Comparison of ENCODE assay signal across 7 mouse cellular contexts in genomic region chr19:23274054-23274724, GRCm38 (mm10). TPM values are rescaled to one million over a fixed set of nuclear protein-coding genes. Genes with fewer than 3 reads are reported as not detected.
A peak's percentile ranks its signal among the peaks of the same experiment; 100 is the strongest.
DNase-seq lines count a peak whose midpoint lies in the region; ATAC-seq lines count a peak whose summit lies in the region.

No protein-coding gene starts in this region.

- H3K4me1 ChIP-seq in lung, embryonic 15.5 days = peaks cover 8% of the 10 kb centered on the region
- peaks cover 25% of the 10 kb centered on the region for H3K4me1 ChIP-seq in erythroblast, embryonic 14.5 days (ENCODE audit: control insufficient read depth)
- H3K4me1 ChIP-seq in limb, embryonic 13.5 days = peaks cover 16% of the 10 kb centered on the region

- peak overlapping the region; percentile 73 for H3K4me3 ChIP-seq in lung, embryonic 15.5 days
- peak overlapping the region; percentile 78 for H3K4me3 ChIP-seq in erythroblast, embryonic 14.5 days (replicated peaks)
- peak overlapping the region; percentile 89 for H3K4me3 ChIP-seq in limb, embryonic 13.5 days

- peak overlapping the region; percentile 65 for H3K27ac ChIP-seq in lung, embryonic 15.5 days
- peak overlapping the region; percentile 59; the same call in 1 of the 2 replicates for H3K27ac ChIP-seq in limb, embryonic 13.5 days

- DNase-seq in lung, postnatal 10 days = no peak
- peak; percentile 29 for DNase-seq in splenic B cell, adult 2 months (ENCODE audit: low read depth, low spot score)
- no peak for DNase-seq in urinary bladder, postnatal 14 days (ENCODE audit: low spot score)
- no peak for DNase-seq in layer of hippocampus, adult 8-10 months (ENCODE audit: low spot score in 2 of 2)

- peak; percentile 39; the same call in 1 of the 2 replicates for ATAC-seq in lung, embryonic 15.5 days (ENCODE audit: borderline replicate concordance, extremely low read depth, low FRiP score, low TSS enrichment)
- peak; percentile 25 for ATAC-seq in limb, embryonic 13.5 days (ENCODE audit: low FRiP score, low read depth)

- no peaks in the 10 kb centered on the region for H3K9me3 ChIP-seq in lung, embryonic 15.5 days
- no peaks in the 10 kb centered on the region for H3K9me3 ChIP-seq in erythroblast, embryonic 14.5 days (ENCODE audit: control insufficient read depth, low read length)
- no peaks in the 10 kb centered on the region for H3K9me3 ChIP-seq in limb, embryonic 13.5 days

- no peaks in the 10 kb centered on the region for H3K27me3 ChIP-seq in lung, embryonic 15.5 days
- no peaks in the 10 kb centered on the region for H3K27me3 ChIP-seq in erythroblast, embryonic 14.5 days (ENCODE audit: control insufficient read depth)
- H3K27me3 ChIP-seq in limb, embryonic 13.5 days = no peaks in the 10 kb centered on the region
- H3K27me3 ChIP-seq in splenic B cell, adult 2 months (ENCODE audit: control insufficient read depth, insufficient read depth, low read length, poor library complexity, severe bottlenecking) = no peaks in the 10 kb centered on the region

- 50% methylated on average over 4 of the region's 4 CpGs for WGBS in lung, embryonic 15.5 days
- 92% methylated on average over 2 of the region's 4 CpGs for WGBS in limb, embryonic 13.5 days

- H3K4me2 ChIP-seq in lung, embryonic 15.5 days = peak overlapping the region; percentile 57
- peak overlapping the region; percentile 72 for H3K4me2 ChIP-seq in limb, embryonic 13.5 days (replicated peaks)

- 0 out of 2 replicates have a peak overlapping the region, but pooled peaks have one; percentile 73 for H3K9ac ChIP-seq in lung, embryonic 15.5 days
- H3K9ac ChIP-seq in limb, embryonic 13.5 days = peak overlapping the region; percentile 91

- H3K36me3 ChIP-seq in lung, embryonic 15.5 days = no peaks in the 10 kb centered on the region
- peaks cover 8% of the 10 kb centered on the region for H3K36me3 ChIP-seq in erythroblast, embryonic 14.5 days (ENCODE audit: control insufficient read depth)
- peaks cover 6% of the 10 kb centered on the region; the same call in 1 of the 2 replicates for H3K36me3 ChIP-seq in limb, embryonic 13.5 days
- no peaks in the 10 kb centered on the region for H3K36me3 ChIP-seq in splenic B cell, adult 2 months (ENCODE audit: control insufficient read depth, insufficient read depth, low read length, poor library complexity, severe bottlenecking)

RNA-seq across cellular contexts. Expression of gene Smc5, which starts 0.5 kb away (rescaled TPM):
- 33.6 and 35.0 TPM in 2 replicates for polyA plus RNA-seq in lung, embryonic 15.5 days (2015; fragmentation: Nextera tagmentation; extraction: Ambion mirVana)
- polyA plus RNA-seq in erythroblast, embryonic 14.5 days (2012) = 0.23 and 0.42 TPM in 2 replicates
- 38.3 and 40.1 TPM in 2 replicates for polyA plus RNA-seq in limb, embryonic 13.5 days (2015; fragmentation: Nextera tagmentation; extraction: Ambion mirVana)
- total RNA-seq in layer of hippocampus, adult 8-10 months (2022) = 10 to 100 TPM; 34.3 to 39.0 (median 36.3) TPM

Comparison
In these comparisons a context has a peak if more than half of its experiments do, and no peak if none do; other contexts are left out.
1. RNA of gene Smc5, which starts 0.5 kb away (polyA plus RNA-seq): 38.3 to 40.1 TPM in limb, embryonic 13.5 days and 33.6 to 35.0 TPM in lung, embryonic 15.5 days; 0.23 to 0.42 TPM in erythroblast, embryonic 14.5 days; every median in the first group is over 10 times any median in the second.
2. Peak in every context shown above with its lines, with median percentiles within 50 percentile points of each other: H3K4me3 ChIP-seq.